Mouse (Mus musculus) limb, embryonic 14.5 days (tissue): ENCODE measurements around the gene Ly6g6c. TPM values are rescaled to one million over a fixed set of nuclear protein-coding genes. Genes with fewer than 3 reads are reported as not detected.
A peak's percentile ranks its signal among the peaks of the same experiment; 100 is the strongest.

Experiments
- ATAC-seq: fragments of 200-750 bp; cut with Nextera tagmentation; 2 replicates; pipeline ENCODE4 v1.8.0; 2017; ENCODE audit warnings: low read depth, moderate number of reproducible peaks, moderate TSS enrichment; ENCODE audit not compliant: low FRiP score
- DNase-seq: peaks from one replicate; pipeline ENCODE4 v3.0.0-alpha.2; 2015; ENCODE audit warnings: low spot score
- H3K27ac ChIP-seq: fragments of 300-500 bp; sonication (generic); replicated peaks from 2 replicates; pipeline ENCODE4 v1.5.1; 2014; ENCODE audit warnings: low read depth, mild to moderate bottlenecking, low read length, moderate library complexity, mixed read lengths
- H3K27me3 ChIP-seq: fragments of 300-500 bp; sonication (generic); 2 replicates; pipeline ENCODE4 v1.6.1; 2014; ENCODE audit warnings: low read length, mixed read lengths; ENCODE audit not compliant: control insufficient read depth, insufficient read depth
- H3K36me3 ChIP-seq: fragments of 300-500 bp; sonication (generic); 2 replicates; pipeline ENCODE4 v1.6.1; 2014; ENCODE audit warnings: mild to moderate bottlenecking, low read length, moderate library complexity, mixed read lengths; ENCODE audit not compliant: control insufficient read depth, insufficient read depth
- H3K4me1 ChIP-seq: fragments of 300-500 bp; sonication (generic); 2 replicates; pipeline ENCODE4 v1.6.1; 2014; ENCODE audit warnings: antibody characterized with exemption, low read length, mixed read lengths; ENCODE audit not compliant: control insufficient read depth, insufficient read depth
- H3K4me2 ChIP-seq: fragments of 300-500 bp; sonication (generic); replicated peaks from 2 replicates; pipeline ENCODE4 v1.6.1; 2014; ENCODE audit warnings: low read depth, mild to moderate bottlenecking, low read length, moderate library complexity; ENCODE audit not compliant: severe bottlenecking
- H3K4me3 ChIP-seq: fragments of 300-500 bp; sonication (generic); replicated peaks from 2 replicates; pipeline ENCODE4 v1.5.1; 2014; ENCODE audit warnings: low read length
- H3K9ac ChIP-seq: fragments of 300-500 bp; sonication (generic); 2 replicates; pipeline ENCODE4 v1.6.1; 2014; ENCODE audit warnings: mild to moderate bottlenecking, low read depth, low read length, moderate library complexity; ENCODE audit not compliant: severe bottlenecking
- H3K9me3 ChIP-seq: fragments of 300-500 bp; sonication (generic); 2 replicates; pipeline ENCODE4 v1.6.1; 2016; ENCODE audit warnings: low read length; ENCODE audit not compliant: control insufficient read depth
- POLR2A ChIP-seq: fragments of 200-500 bp; IDR thresholded peaks from 2 replicates; pipeline ENCODE4 v1.8.0; 2012; ENCODE audit warnings: inconsistent platforms, mild to moderate bottlenecking, moderate library complexity, borderline replicate concordance; ENCODE audit not compliant: insufficient read depth, insufficient read length; ENCODE audit errors: extremely low read depth
- whole genome bisulfite sequencing: fragments of 180-500 bp; shearing (Covaris S2); extraction: QIAGEN DNeasy Blood & Tissue Kit; methylation state at CpG from one replicate; pipeline ENCODE4 v1.1.7; 2014; 5-methylcytosine and 5-hydroxymethylcytosine counted together
- polyA plus RNA-seq, 2 experiments: library from polyadenylated mRNA; depleted of rRNA in 1 of 2; stranded (reverse) in 1 of 2; unstranded in 1 of 2; fragments of >200 nt; fragmentation: Nextera tagmentation in 1 of 2; extraction: Ambion mirVana in 1 of 2; gene quantifications; 2 replicates each; pipeline versions ENCODE4 v1.2.1 to v1.2.3; 2012 to 2014

Gene Ly6g6c
- polyA plus RNA-seq, 2 experiments: 5.5 to 22.3 TPM

DNA sequence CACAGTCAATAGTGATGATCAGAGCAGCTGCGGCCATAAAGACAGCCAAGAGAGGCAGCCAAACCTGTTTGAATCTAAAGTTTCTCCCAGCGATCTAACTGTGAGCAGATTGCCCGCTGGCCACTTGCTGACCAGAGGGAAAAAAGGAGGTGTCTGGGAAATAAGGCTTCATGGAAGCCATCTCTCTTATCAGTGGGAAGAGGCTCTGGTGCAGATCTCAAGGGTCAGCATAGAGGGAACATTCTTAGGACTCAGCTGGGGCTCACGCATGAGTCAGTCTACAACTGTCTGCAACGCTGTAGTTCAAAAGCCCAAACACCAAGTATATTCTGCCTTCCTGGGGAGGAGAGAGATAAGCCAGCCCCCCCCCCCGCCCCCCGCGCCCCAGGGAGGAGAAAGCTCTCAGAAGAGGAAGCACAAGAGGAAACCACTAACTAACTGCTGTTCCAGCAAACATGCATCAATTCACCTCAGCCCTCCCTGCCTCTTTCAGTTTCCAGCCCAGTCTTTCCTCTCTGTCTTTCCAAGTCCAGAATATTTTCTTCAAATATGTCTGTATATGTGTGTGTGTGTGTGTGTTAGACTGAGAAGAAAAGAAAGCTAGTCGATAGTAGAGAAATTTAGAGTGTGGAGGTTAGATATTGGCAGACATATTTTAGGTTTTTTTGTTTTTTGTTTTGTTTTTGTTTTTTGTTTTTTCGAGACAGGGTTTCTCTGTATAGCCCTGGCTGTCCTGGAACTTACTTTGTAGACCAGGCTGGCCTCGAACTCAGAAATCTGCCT lies 16.8 kb upstream of the Ly6g6c start:
- ATAC-seq (no peak), DNase-seq (no peak)
- H3K36me3 ChIP-seq: peaks cover 14% of the 10 kb centered on the region
- peak overlapping the region; percentile 26 for H3K27ac ChIP-seq
- WGBS: 38% methylated on average over 11 of the region's 11 CpGs
- TF ChIP-seq POLR2A: no peak
- H3K9me3 ChIP-seq: no peaks in the 10 kb centered on the region
- 0 out of 2 replicates have a peak overlapping the region, but pooled peaks have one; percentile 10 for H3K4me2 ChIP-seq
- H3K4me3 ChIP-seq: no peak overlapping the region
- no peaks in the 10 kb centered on the region for H3K27me3 ChIP-seq
- H3K9ac ChIP-seq: no peak overlapping the region; the same call in 1 of the 2 replicates
- peaks cover 41% of the 10 kb centered on the region for H3K4me1 ChIP-seq

DNA sequence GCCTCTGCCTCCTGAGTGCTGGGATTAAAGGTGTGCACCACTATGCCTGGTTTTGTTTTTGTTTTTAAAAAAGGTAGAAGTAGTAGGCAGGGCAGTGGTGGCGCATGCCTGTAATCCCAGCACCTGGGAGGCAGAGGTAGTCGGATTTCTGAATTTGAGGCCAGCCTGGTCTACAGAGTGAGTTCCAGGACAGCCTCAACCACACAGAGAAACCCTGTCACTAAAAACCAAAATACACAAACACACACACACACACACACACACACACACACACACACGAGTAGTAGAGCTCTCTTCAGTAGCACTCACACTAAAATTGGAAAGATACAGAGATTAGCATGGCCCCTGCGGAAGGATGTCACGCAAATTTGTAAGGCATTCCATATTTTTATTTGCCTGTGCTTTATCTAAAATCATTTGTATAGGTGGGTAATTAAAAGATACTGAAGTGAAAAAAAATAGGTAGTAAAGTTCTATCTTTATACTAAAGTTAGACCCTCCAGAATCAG lies 16.2 kb upstream of the Ly6g6c start:
- Histone ChIP-seq H3K27ac (peak overlapping the region; percentile 97), H3K4me3 (peak overlapping the region; percentile 63), H3K9ac (no peak overlapping the region), H3K9me3 (no peaks in the 10 kb centered on the region), H3K4me1 (peaks cover 41% of the 10 kb centered on the region), H3K27me3 (no peaks in the 10 kb centered on the region), H3K36me3 (peaks cover 20% of the 10 kb centered on the region), H3K4me2 (peak overlapping the region; percentile 91)
- ATAC-seq (no peak), DNase-seq (no peak)
- no peak for TF ChIP-seq POLR2A
- 79% methylated on average over 5 of the region's 5 CpGs for WGBS

DNA sequence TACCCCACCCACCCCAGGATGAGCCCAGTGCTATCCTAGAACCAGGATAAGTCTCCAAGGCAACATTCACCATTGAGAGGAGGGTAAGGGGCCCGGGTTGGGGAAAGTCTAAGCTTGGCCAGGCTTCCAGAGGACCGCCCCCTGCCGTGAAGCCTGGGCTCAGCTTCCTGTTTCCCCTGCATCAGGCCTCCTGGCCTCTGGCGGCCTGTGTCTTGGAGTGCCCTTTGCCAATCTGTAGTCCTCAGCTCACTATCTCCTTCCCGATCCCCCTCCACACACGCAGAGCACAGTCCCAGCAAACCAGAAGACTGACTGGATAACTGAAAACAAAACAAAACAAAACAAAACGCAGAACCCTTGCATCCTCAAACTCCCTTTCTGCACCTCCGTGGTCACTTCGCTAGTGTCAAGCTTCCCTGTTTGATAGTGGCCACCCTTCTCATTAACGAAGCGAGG lies 15.6 kb upstream of the Ly6g6c start, which contains the start of gene Clic1:
Gene Clic1 (plus strand): TSS at position 406 of the 456 bp plus-strand sequence.
- peak; percentile 4; the same call in 1 of the 2 replicates for ATAC-seq
- Histone ChIP-seq H3K4me1 (peaks cover 41% of the 10 kb centered on the region), H3K9ac (peak within 1 kb of the TSS; percentile 79)

DNA sequence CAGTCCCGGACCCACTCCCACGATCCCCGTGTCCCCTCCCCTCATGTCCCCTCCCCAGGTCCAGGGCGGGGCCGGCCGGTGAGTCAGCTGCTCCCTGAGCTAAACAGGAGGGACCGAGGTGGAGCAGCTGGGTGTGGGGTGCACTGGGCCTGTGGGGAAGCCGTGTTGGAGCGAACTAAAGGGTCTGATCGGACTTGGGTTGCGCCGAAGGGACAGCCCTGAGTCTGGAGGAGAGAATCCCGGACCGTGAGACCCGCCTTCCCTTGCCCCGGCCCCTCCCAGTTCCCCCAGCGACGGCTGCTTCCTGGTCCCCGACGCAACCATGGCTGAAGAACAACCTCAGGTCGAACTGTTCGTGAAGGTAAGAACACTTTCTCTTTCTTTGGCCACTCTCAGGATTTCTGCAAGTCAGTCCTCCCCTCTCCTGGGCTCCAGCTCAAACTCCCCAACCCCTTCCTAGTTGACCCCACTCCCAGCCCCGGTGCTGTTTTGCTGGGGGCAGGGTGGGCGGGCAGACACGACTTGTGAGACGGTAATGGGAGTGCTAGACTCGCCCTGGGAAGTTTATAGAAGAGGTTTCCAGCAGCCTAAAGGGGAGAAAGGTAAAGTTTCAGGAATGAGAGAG lies 14.9 kb upstream of the Ly6g6c start:
- H3K27me3 ChIP-seq: no peaks in the 10 kb centered on the region
- H3K4me1 ChIP-seq: peaks cover 41% of the 10 kb centered on the region
- ATAC-seq (0 out of 2 replicates have a peak, but pooled peaks have one; percentile 3), DNase-seq (peak; percentile 67)
- WGBS: 3% methylated on average over 22 of the region's 27 CpGs
- H3K9me3 ChIP-seq: no peaks in the 10 kb centered on the region
- H3K27ac ChIP-seq: peak overlapping the region; percentile 97
- H3K4me2 ChIP-seq: peak overlapping the region; percentile 91
- H3K9ac ChIP-seq: peak overlapping the region; percentile 79
- TF ChIP-seq POLR2A: no peak
- H3K4me3 ChIP-seq: peak overlapping the region; percentile 63
- peaks cover 32% of the 10 kb centered on the region for H3K36me3 ChIP-seq

More for the DNA sequence above, 15.6 kb upstream of the Ly6g6c start, which contains the start of gene Clic1:
- WGBS: 3% methylated on average over 11 of the region's 11 CpGs
- Histone ChIP-seq H3K9me3 (no peaks in the 10 kb centered on the region), H3K4me2 (peak within 1 kb of the TSS; percentile 91), H3K4me3 (peak within 1 kb of the TSS; percentile 63), H3K27me3 (no peaks in the 10 kb centered on the region), H3K27ac (peak within 1 kb of the TSS; percentile 97), H3K36me3 (peaks cover 26% of the 10 kb centered on the region)
- TF ChIP-seq POLR2A: peak; percentile 49; the same call in 1 of the 2 replicates
- peak; percentile 92 for DNase-seq
